Mouse (Mus musculus) neural tube, embryonic 13.5 days (tissue): ENCODE results near the gene Pde1a. TPM values are rescaled to one million over a fixed set of nuclear protein-coding genes. Genes with fewer than 3 reads are reported as not detected.

ENCODE experiments used
- polyA plus RNA-seq: library from polyadenylated mRNA; unstranded; fragments of >200 nt; fragmentation: Nextera tagmentation; extraction: Ambion mirVana; gene quantifications from 2 replicates; pipeline ENCODE4 v1.2.1, GENCODE M21; 2015

The Pde1a gene
- polyA plus RNA-seq, 1 experiment from 2014 or later = 5.1 TPM

Other genes with a start within 250 kb of the Pde1a start
- gene Prdx6b, start 163.0 kb upstream of the Pde1a start, polyA plus RNA-seq = not detected in 2 replicates
- gene Dnajc10, start 186.0 kb upstream of the Pde1a start, polyA plus RNA-seq = 64.2 and 73.9 TPM in 2 replicates